Mouse (Mus musculus) right cerebral cortex, postnatal 10 days (tissue): ENCODE data around the gene ccdc198.
"Not testable (repeated sequence)": the region's sequence is repeated elsewhere in the genome, so short reads cannot be mapped to it uniquely, and the experiment has no call there.

ENCODE experiments used
- DNase-seq, 2 experiments: peaks; one replicate each; pipeline ENCODE4 v3.0.0; 2021; ENCODE audit warnings: low spot score in 2 of 2

ccdc198 gene

GRCm38 (mm10) chr14:49245126-49245714, at the start of gene ccdc198:
TSS of gene ccdc198 (minus strand) at chr14:49245474.
- no peak for DNase-seq

DNA sequence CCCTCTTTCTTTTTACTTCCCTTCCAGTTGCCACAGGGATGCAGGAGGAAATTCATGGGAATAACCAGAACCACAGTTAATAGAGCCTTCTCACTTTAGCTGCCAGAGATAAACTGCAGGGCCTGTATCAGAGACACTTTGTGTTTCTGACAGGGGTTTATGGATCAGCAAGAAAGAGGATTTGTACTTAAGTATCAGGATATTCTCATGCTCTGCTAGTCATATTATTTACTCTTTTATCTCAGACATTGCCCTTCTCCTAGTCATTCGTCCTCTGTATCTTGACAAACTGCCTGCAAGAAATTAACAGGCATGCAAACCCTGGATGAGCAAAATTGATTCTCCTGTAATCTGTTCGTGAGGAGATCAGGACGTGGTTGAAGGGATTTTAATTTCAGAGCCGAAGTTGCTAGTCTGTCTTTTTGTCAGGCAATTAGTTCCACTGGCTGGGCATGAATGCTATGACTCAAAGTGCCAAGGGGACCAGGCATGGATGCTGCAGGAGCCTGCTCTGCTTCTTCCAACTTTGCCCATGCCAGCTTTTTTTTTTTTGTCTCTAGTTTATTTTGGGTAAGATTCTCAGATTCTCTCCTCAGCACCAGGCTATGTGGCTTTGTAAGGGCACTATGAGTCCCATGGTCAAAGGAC, 48.7 kb upstream of the ccdc198 start:
- DNase-seq = no peak

GRCm38 (mm10) chr14:49290029-49290745, 44.9 kb upstream of the ccdc198 start:
- DNase-seq = no peak

GRCm38 (mm10) chr14:49283784-49284655, 38.7 kb upstream of the ccdc198 start:
- peak in 1 of 2 experiments; percentile 18 for DNase-seq

- no peak for DNase-seq
These were observed 33.6 kb upstream of the ccdc198 start for GRCm38 (mm10) chr14:49278880-49279279.

GRCm38 (mm10) chr14:49278479-49278878, 33.2 kb upstream of the ccdc198 start:
- DNase-seq = not testable (repeated sequence)

DNA sequence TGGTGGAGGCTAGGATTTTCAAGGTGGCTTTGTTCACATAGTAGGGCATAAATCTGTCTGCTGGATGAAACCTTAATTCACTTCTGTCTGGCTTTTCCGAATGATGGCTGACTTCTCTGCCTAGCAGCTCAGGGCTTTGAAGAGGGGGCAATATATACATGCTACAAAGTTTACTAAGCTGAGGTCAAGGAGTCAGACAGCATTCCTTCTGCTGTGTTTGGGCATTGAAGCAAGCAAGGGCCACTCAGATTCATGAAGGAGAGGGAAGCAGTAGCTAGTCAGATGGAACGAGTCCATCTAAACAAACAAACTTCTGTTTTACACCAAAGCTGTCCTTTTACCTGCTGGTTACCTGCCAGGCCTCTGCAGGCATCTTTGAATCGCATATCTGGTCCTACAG, 32.4 kb upstream of the ccdc198 start:
- DNase-seq = no peak

GRCm38 (mm10) chr14:49275376-49275775, 30.1 kb upstream of the ccdc198 start:
- DNase-seq = no peak

- no peak for DNase-seq
These were observed 20.2 kb upstream of the ccdc198 start for GRCm38 (mm10) chr14:49265286-49266002.

- DNase-seq = no peak
These were observed 3.8 kb downstream of the ccdc198 start for GRCm38 (mm10) chr14:49241522-49241921.

DNA sequence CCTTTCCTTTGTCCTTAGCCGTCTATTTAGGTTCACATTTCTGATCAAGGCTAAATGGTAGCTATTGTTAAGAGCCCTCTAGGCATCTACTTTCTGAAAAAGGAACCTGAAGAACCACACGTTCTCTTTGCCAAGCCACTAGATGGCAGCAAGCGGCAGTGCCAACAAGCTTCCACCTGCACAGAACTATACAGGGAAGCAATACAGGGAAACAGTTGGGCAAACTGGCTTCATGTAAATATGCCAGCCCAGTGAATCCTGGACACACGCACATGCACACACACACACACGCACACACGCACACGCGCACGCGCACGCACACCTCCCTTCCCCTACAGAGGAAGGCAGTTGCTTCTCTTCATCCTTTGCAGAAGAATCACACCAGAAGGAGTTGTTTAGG, 7.1 kb downstream of the ccdc198 start:
- DNase-seq = peak; percentile 82 to 87

GRCm38 (mm10) chr14:49234788-49235515, 10.3 kb downstream of the ccdc198 start:
- peak in 1 of 2 experiments; percentile 45 for DNase-seq

GRCm38 (mm10) chr14:49231845-49232244, 13.4 kb downstream of the ccdc198 start:
- no peak for DNase-seq

- no peak for DNase-seq
These were observed 18.3 kb downstream of the ccdc198 start for GRCm38 (mm10) chr14:49226986-49227385.

DNA sequence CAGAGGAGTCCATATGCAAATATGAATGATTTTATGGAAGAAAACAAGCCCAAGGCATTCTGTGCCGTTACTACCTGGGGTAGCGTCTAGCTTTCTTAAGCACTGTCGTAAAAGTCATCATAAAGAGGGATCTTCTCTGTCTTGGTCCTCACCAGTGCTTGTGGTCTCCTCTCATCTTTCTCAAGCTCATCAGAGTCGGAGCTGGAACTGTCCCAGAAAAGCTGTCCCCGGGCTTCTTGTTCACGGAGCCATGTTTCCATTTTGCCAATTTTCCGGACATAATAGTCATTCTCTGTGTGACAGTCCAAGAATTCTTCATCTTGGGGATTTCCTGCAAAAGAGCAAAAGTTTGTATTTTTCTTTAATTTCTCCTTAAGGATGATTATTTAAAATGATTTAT, 18.8 kb downstream of the ccdc198 start:
- DNase-seq = no peak

DNA sequence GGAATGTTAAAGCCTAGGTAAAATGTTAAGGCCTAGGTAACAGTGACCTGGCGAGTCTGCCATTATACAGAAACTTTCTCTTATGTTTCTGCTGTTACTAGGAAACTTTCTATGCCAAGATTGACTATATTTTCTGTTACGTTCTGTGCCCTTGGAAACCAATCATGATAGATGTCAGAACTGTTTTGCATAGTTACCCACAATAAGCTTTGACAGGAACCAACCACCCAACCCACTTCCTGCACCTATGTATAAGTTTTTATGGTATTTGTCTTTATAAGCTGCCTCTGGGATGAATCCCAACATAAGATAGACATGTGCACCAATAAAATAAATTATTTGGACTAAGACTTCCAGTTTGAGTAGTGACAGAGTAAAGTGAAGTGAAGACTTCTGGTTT, 23.5 kb downstream of the ccdc198 start:
- no peak for DNase-seq

GRCm38 (mm10) chr14:49219466-49220022, 25.7 kb downstream of the ccdc198 start:
- DNase-seq = not testable (repeated sequence)

GRCm38 (mm10) chr14:49218677-49219076, 26.6 kb downstream of the ccdc198 start:
- DNase-seq = no peak

- not testable (repeated sequence) for DNase-seq
These were observed 35.1 kb downstream of the ccdc198 start for GRCm38 (mm10) chr14:49210215-49210614.

- no peak for DNase-seq
These were observed 44.0 kb downstream of the ccdc198 start for GRCm38 (mm10) chr14:49201073-49201778.
